Mouse (Mus musculus) bone marrow macrophage, adult 2 months (primary cell): ENCODE results near the gene Hspa12a. TPM values are rescaled to one million over a fixed set of nuclear protein-coding genes. Genes with fewer than 3 reads are reported as not detected.
A peak's percentile ranks its signal among the peaks of the same experiment; 100 is the strongest.

ENCODE experiments used
- H3K27ac ChIP-seq: 2 replicates; pipeline ENCODE4 v1.5.1; 2012; ENCODE audit warnings: low read depth, low read length; ENCODE audit not compliant: insufficient read depth
- H3K4me1 ChIP-seq: 2 replicates; pipeline ENCODE4 v1.6.1; 2012; ENCODE audit warnings: low read length; ENCODE audit not compliant: control insufficient read depth, insufficient read depth
- H3K4me3 ChIP-seq: 2 replicates; pipeline ENCODE4 v1.5.1; 2012; ENCODE audit warnings: mild to moderate bottlenecking, low read length, moderate library complexity; ENCODE audit not compliant: insufficient read depth
- CTCF ChIP-seq: IDR thresholded peaks from 2 replicates; pipeline ENCODE4 v1.5.1; 2012; ENCODE audit warnings: low read depth, mild to moderate bottlenecking, low read length, moderate library complexity
- POLR2A ChIP-seq: IDR thresholded peaks from 2 replicates; pipeline ENCODE4 v1.6.1; 2012; ENCODE audit warnings: mild to moderate bottlenecking, low read depth, low read length, borderline replicate concordance
- polyA plus RNA-seq: library from polyadenylated mRNA; stranded (reverse); fragments of >200 nt; gene quantifications from 2 replicates; pipeline ENCODE4 v1.2.4, GENCODE M21; 2012; ENCODE audit not compliant: missing spikeins, insufficient read depth, insufficient read length

Gene Hspa12a
- 0.45 TPM in 1 of 2 replicates, not detected in the other for polyA plus RNA-seq

- TF ChIP-seq CTCF (no peak), POLR2A (no peak)
- Histone ChIP-seq H3K4me1 (peaks cover 8% of the 10 kb centered on the region), H3K27ac (peak within 1 kb of the TSS; percentile 29), H3K4me3 (peak within 1 kb of the TSS; percentile 60)
Measured at GRCm38 (mm10) chr19:58942841-58943828, at the start of gene Hspa12a, which contains the start of gene Eno4. TSS of gene Hspa12a (minus strand) at chr19:58943654. TSS of gene Eno4 (plus strand) at chr19:58943425.

GRCm38 (mm10) chr19:58981571-58981970 lies 38.1 kb upstream of the Hspa12a start:
- Histone ChIP-seq H3K4me3 (no peak overlapping the region), H3K27ac (no peak overlapping the region), H3K4me1 (peaks cover 22% of the 10 kb centered on the region)
- TF ChIP-seq POLR2A, result no peak
- TF ChIP-seq CTCF, result no peak

DNA sequence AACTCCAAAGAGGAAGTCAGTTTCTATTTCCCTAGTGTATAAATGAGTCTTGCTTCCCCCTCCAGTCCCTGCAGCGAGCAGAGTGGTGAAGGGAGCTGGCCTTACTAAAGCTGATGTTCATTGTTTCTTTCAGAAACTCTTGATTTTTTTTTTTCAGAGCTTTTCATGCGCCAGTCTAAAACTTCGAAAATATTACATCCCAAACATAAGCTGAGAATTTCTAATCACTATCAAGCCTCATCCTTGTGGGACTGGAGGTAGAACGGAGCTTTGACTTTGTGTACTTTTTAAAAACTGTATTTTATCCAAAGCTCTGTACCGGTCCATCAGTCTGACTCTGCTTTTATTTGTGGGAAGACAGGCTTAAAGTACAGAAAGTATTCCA lies 36.6 kb upstream of the Hspa12a start:
- Histone ChIP-seq H3K4me3 (no peak overlapping the region), H3K4me1 (peaks cover 22% of the 10 kb centered on the region), H3K27ac (peak overlapping the region; percentile 61)
- no peak for TF ChIP-seq POLR2A

DNA sequence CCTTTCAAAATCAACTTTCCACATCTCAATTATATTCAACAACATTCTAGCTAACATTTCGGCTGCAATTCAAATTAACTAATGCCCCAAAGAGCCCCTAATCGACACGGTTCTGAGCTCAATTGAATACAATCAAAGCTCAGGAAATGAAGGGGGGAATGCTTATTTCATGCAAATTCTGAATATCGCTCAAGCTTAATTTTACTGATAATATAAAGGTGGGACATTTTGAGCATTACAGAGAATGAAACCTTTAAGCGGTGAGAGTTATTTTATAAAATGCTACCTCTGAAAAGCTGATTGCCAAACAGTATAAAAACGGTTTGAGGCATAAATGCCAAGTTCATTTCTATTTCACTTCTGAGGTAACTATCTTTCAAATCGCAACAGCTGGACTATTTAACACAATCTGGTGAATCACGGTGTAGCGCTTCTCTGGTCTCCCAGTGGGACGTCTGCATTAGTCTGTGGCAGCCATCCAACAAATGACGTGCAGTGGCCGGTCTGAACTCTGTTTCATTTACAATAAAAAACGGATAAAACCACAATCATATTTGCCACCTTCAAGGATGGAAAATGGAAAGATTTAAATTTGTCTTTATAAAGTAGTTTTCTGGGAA lies 36.1 kb upstream of the Hspa12a start:
- Histone ChIP-seq H3K4me1 (peaks cover 22% of the 10 kb centered on the region), H3K27ac (peak overlapping the region; percentile 61), H3K4me3 (peak overlapping the region; percentile 56)
- TF ChIP-seq POLR2A, result no peak
- no peak for TF ChIP-seq CTCF

DNA sequence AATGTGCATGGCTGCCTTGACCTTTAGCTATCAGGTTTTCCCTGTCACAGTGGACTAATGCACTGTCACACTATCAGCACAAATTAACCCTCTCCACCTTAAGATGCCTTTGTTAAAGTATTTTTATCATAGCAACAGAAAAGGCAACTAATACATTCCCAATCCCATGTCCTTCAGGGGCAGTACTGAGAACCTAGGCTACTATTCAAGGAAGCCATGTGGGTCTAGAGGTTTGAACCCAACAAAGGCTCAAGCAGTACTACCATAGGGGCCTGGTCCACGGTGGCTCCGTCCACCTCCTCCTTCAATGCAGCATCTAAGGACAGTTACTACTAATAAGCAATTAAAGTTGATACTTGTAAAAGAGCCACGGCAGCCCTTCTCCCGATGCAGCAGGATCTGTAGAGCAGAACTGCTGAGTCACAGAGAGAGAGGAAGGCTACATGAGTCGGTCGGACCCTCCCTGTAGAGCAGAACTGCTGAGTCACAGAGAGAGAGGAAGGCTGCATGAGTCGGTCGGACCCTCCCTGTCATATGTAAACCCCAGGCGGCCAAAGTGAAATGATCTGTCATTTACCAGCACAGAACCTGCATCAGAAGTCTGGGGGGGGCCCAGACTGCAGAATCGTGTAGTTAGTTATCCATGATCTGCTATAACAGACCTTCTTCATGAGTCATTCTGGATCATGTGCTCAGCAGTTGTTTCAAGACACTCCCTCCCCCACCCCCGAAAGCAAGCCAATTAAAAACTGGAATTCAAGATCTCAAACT lies 35.1 kb upstream of the Hspa12a start:
- H3K4me3 ChIP-seq, result peak overlapping the region; percentile 16
- H3K4me1 ChIP-seq, result peaks cover 20% of the 10 kb centered on the region
- TF ChIP-seq POLR2A, result no peak
- no peak for TF ChIP-seq CTCF
- peak overlapping the region; percentile 61 for H3K27ac ChIP-seq

- no peak overlapping the region for H3K4me3 ChIP-seq
- H3K27ac ChIP-seq, result no peak overlapping the region
- H3K4me1 ChIP-seq, result peaks cover 15% of the 10 kb centered on the region
- no peak for TF ChIP-seq POLR2A
- no peak for TF ChIP-seq CTCF
Measured at GRCm38 (mm10) chr19:58975216-58975863, 31.9 kb upstream of the Hspa12a start.

DNA sequence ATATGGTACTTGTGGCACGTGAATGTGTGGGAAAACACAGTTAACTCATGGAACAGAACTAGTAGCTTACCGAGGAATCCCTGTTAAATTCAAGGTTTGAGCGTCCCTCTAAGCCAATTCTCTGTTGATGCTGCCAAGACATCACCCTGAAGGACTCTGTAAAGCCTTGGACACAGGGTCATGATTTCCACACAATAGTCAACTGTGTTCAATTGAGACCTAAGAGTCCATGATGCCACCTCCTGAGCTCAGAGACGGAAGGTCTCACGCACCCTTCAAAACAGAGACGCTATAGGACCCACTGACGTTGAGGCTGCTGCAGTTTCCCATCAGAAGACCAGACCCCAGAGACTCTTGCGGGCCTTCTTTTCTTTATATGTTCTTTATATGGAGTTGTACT lies 30.7 kb upstream of the Hspa12a start:
- no peak for TF ChIP-seq CTCF
- Histone ChIP-seq H3K4me3 (no peak overlapping the region), H3K27ac (no peak overlapping the region), H3K4me1 (peaks cover 9% of the 10 kb centered on the region)

- Histone ChIP-seq H3K27ac (no peak overlapping the region), H3K4me1 (no peaks in the 10 kb centered on the region)
- TF ChIP-seq CTCF, result no peak
- no peak for TF ChIP-seq POLR2A
Measured at GRCm38 (mm10) chr19:58970826-58971225, 27.4 kb upstream of the Hspa12a start.

DNA sequence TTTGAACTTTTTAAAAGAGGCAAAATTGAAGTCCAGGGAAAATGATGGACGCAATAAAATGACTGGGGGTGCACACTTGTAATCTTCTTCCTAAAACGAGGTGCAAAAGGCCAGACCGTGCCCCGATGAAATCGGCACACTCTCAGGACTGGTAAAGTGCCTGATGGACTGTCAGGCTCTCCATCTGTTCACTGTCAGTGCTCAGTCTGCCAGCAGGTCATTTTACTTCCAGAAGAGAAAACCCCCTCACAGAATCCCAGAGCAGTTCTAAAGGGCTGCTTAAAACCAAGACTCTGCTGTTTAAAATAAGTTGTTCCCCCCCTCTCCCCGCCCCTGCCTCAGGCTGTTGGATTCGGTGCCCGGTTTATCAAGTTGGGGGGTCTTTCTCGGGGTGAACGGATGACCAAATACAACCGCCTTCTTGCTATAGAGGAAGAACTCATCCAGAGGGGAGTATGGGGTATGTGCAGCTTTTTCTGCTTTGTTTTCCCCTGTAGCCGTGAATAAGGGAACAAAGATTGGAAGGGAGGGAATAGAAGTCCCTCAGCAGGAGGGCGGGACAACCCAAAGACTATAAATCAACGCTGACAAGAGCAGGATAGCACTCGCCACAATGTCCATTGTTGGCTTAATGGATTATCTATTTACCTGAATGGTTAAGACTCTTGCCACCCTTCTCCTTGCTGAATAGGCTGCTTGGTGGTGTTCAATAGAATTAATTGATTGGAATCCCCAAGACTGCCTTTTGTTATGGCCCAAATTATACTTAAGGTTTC lies 25.5 kb upstream of the Hspa12a start:
- H3K4me1 ChIP-seq, result no peaks in the 10 kb centered on the region
- no peak for TF ChIP-seq CTCF
- TF ChIP-seq POLR2A, result no peak
- no peak overlapping the region for H3K27ac ChIP-seq
- H3K4me3 ChIP-seq, result no peak overlapping the region

More at GRCm38 (mm10) chr19:58970826-58971225, 27.4 kb upstream of the Hspa12a start:
- H3K4me3 ChIP-seq, result no peak overlapping the region
